Mouse (Mus musculus) heart, adult 18-20 months (tissue): ENCODE results near the gene Poc1b. TPM values are rescaled to one million over a fixed set of nuclear protein-coding genes. Genes with fewer than 3 reads are reported as not detected.

ENCODE experiments used
- DNase-seq, 2 experiments: peaks; one replicate each; pipeline ENCODE4 v3.0.0; 2021 to 2022; ENCODE audit warnings: mixed read lengths in 1 of 2
- total RNA-seq, 2 experiments: library from RNA; stranded (reverse); gene quantifications; 2 replicates each; pipeline ENCODE4 v1.2.3; 2021

Gene Poc1b
- total RNA-seq, 2 experiments from 2014 or later = 6.4 to 8.7 TPM

- peak in 1 of 2 experiments; percentile 31 for DNase-seq
These were observed 121.4 kb downstream of the Poc1b start for GRCm38 (mm10) chr10:99227968-99228864.

GRCm38 (mm10) chr10:99229031-99229684 lies 122.3 kb downstream of the Poc1b start:
- peak; percentile 49 to 64 for DNase-seq

- peak; percentile 33 to 41 for DNase-seq
These were observed 125.8 kb downstream of the Poc1b start for GRCm38 (mm10) chr10:99232518-99233227.

GRCm38 (mm10) chr10:99234336-99234735 lies 127.5 kb downstream of the Poc1b start:
- DNase-seq = no peak

GRCm38 (mm10) chr10:99235081-99235480 lies 128.2 kb downstream of the Poc1b start:
- DNase-seq = no peak

- DNase-seq = no peak
These were observed 130.5 kb downstream of the Poc1b start for GRCm38 (mm10) chr10:99237205-99237832.

GRCm38 (mm10) chr10:99238537-99238936 lies 131.7 kb downstream of the Poc1b start:
- no peak for DNase-seq

- no peak for DNase-seq
These were observed 134.5 kb downstream of the Poc1b start for GRCm38 (mm10) chr10:99241284-99241828.

GRCm38 (mm10) chr10:99241829-99242711 lies 135.2 kb downstream of the Poc1b start:
- no peak for DNase-seq

GRCm38 (mm10) chr10:99242721-99243120 lies 135.9 kb downstream of the Poc1b start:
- no peak for DNase-seq

- no peak for DNase-seq
These were observed 137.2 kb downstream of the Poc1b start for GRCm38 (mm10) chr10:99243907-99244489.

- no peak for DNase-seq
These were observed 137.9 kb downstream of the Poc1b start for GRCm38 (mm10) chr10:99244655-99245260.

- no peak for DNase-seq
These were observed 140.1 kb downstream of the Poc1b start for GRCm38 (mm10) chr10:99246797-99247508.

Other genes starting within 250 kb of the Poc1b start
- 10 to 100 TPM; 61.2 to 61.4 TPM for gene Atp2b1, start 192.6 kb upstream of the Poc1b start, total RNA-seq
- 1 to 10 TPM; 2.1 to 2.7 TPM for gene Galnt4, start 1.1 kb downstream of the Poc1b start, total RNA-seq
- gene Phxr2, start 19.3 kb downstream of the Poc1b start, total RNA-seq = not detected
- 10 to 100 TPM; 14.0 to 16.0 TPM for gene Dusp6, start 156.2 kb downstream of the Poc1b start, total RNA-seq